Mouse (Mus musculus): Measurements from ENCODE around the gene Cerk.
"Not testable (repeated sequence)": the region's sequence is repeated elsewhere in the genome, so short reads cannot be mapped to it uniquely, and the experiment has no call there.

Cerk gene

DNA sequence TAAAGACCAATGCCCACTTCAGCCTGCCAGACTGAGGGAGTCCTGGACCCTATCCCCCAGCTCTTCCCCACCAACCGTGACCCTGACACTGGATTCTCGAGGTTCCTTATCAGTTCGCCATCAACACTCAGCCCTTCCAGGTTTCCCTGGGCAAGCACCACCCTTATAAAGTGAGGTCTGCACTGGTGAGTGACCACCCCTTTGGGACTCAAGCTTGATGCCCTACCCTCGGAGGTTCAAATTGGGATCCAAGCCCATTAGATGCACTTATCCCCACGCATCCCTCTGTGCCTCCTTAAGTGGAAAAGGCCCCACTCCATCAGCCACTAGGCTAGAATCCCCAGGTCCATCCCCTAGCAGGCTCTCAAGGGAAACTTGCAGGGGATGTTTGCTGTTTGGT lies 1.9 kb downstream of the Cerk start:
- in situ Hi-C loops (cut with MboI; ENCODE audit: low sequenced_read_pairs) = no loop called here

DNA sequence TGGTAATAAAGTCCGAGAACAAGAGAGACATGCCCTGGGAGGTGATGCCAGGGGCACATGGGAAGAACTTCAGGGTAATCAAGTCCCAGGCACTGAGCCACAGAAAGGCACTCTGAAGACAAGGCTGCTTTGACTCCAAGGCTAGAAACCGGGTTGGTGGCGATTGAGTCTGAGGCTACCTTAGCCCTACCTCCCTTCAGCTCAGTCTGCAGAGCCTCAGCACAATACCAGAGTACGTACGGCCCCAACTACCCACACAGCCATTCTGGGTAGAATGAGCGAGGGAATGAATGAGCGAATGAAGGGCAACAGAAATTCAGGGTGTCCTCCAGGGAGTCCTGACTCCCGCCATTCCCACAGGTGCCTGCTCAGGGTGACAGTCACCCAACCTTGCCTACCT lies 2.5 kb downstream of the Cerk start:
- in situ Hi-C loops (cut with MboI; ENCODE audit: low sequenced_read_pairs) = no loop called here

GRCm38 (mm10) chr15:86182646-86183045 lies 3.3 kb downstream of the Cerk start:
- in situ Hi-C loops (cut with MboI; ENCODE audit: low sequenced_read_pairs) = no loop called here

DNA sequence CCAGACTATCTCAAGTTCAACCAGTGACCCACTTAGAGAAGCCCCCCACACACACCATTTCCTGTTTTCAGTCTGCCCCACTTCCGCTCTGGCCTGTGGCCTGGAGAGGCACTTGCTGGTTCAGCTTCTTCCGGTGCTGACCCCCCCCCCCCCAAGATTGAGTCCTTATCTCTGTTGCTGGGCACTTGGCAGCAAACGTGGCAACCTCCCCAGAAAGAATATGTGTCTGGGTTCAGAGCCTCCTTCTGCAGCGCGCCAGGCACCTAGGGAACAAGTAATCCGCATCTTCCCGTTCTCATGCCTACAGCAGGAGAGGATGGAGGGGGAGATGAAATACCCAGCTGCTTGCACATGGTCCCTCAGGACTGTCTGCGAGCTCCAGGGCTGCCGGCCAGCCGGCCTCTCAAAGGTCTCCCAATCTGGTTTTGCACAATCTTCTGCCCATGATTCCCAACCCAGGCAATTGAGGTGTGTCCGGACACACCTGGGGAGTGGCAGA lies 4.0 kb downstream of the Cerk start:
- in situ Hi-C loops (cut with MboI; ENCODE audit: low sequenced_read_pairs) = no loop called here

- in situ Hi-C loops (cut with MboI; ENCODE audit: low sequenced_read_pairs) = not testable (repeated sequence)
These were observed 4.6 kb downstream of the Cerk start for GRCm38 (mm10) chr15:86181321-86181720.

- in situ Hi-C loops (cut with MboI; ENCODE audit: low sequenced_read_pairs) = no loop called here
These were observed 5.5 kb downstream of the Cerk start for GRCm38 (mm10) chr15:86180427-86180826.

DNA sequence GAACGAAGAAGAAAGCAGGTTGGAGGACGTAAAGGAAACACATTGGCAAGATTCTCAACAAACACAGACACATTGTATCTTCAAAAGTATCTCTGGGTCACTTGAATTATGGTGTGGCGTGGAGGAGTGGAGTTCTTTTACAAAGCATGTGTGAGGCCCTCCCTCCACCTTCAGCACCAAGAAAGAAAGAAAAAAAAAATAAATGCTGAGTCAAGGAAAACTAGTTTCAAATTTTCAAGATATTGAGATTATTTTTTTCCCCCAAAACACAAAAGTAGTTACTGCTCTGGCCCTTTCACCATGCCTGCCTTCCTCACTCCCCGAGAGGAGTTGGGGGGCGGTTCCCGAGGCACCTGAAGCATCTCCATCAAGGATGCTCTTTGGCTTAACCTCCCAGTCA lies 7.3 kb downstream of the Cerk start:
- in situ Hi-C loops (cut with MboI; ENCODE audit: low sequenced_read_pairs) = no loop called here

- in situ Hi-C loops (cut with MboI; ENCODE audit: low sequenced_read_pairs) = not testable (repeated sequence)
These were observed 8.2 kb downstream of the Cerk start for GRCm38 (mm10) chr15:86177703-86178251.

- in situ Hi-C loops (cut with MboI; ENCODE audit: low sequenced_read_pairs) = no loop called here
These were observed 8.9 kb downstream of the Cerk start for GRCm38 (mm10) chr15:86176771-86177702.

GRCm38 (mm10) chr15:86176166-86176565 lies 9.8 kb downstream of the Cerk start:
- in situ Hi-C loops (cut with MboI; ENCODE audit: low sequenced_read_pairs) = no loop called here

- in situ Hi-C loops (cut with MboI; ENCODE audit: low sequenced_read_pairs) = no loop called here
These were observed 10.5 kb downstream of the Cerk start for GRCm38 (mm10) chr15:86175253-86176050.

- in situ Hi-C loops (cut with MboI; ENCODE audit: low sequenced_read_pairs) = no loop called here
These were observed 12.6 kb downstream of the Cerk start for GRCm38 (mm10) chr15:86173136-86173985.

DNA sequence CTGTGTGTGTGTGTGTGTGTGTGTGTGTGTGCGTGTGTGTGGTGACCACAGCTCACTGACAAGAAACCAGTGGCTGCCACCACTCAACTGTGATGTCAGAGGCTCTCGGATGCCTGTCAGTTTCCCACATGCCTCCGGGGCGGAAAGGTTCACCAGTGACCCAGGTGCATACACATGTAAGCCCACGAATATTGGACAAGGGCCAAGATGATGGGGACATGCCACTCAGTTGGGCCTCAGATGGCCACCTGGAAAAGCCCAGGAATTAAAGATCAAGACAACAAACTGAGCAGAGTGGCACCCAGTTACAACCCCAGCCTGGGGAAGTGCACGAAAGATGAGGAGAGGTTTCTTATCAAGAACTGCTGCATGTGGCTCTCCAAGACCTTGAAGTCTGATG lies 13.4 kb downstream of the Cerk start:
- in situ Hi-C loops (cut with MboI; ENCODE audit: low sequenced_read_pairs) = no loop called here

DNA sequence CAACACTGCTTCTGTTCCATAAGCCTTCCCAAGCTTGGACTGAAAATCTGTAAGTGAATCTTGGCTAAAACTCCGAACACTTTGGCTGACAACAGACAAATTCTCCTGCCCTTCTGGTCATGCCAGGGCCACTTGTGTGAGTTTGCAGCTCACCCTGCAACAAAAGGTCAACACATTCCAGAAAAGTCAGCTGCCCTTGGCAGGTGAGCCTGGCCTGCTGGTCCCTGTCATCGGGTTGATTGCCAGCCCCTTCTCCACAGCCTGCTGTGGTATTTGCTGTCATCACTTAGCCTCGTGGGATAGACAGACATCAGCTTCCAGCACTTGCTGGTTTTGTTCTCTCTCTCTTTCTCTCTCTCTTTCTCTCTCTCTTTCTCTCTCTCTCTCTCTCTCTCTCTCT lies 13.8 kb downstream of the Cerk start:
- in situ Hi-C loops (cut with MboI; ENCODE audit: low sequenced_read_pairs) = no loop called here

GRCm38 (mm10) chr15:86171316-86171715 lies 14.6 kb downstream of the Cerk start:
- in situ Hi-C loops (cut with MboI; ENCODE audit: low sequenced_read_pairs) = no loop called here

DNA sequence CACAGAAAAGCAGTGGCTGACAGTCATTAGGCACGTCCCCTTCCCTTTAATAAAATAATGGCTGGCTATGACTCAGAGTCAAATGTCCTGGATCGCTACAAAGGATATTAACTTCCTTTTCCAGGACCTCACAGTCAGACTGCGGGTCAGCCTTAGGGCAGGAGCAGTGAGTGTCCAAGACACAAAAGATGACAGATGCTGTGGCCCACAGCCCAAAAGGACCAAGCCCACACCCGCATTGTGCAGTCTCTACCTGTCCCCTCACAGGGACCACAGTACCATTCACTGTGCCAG lies 16.2 kb downstream of the Cerk start:
- in situ Hi-C loops (cut with MboI; ENCODE audit: low sequenced_read_pairs) = no loop called here

DNA sequence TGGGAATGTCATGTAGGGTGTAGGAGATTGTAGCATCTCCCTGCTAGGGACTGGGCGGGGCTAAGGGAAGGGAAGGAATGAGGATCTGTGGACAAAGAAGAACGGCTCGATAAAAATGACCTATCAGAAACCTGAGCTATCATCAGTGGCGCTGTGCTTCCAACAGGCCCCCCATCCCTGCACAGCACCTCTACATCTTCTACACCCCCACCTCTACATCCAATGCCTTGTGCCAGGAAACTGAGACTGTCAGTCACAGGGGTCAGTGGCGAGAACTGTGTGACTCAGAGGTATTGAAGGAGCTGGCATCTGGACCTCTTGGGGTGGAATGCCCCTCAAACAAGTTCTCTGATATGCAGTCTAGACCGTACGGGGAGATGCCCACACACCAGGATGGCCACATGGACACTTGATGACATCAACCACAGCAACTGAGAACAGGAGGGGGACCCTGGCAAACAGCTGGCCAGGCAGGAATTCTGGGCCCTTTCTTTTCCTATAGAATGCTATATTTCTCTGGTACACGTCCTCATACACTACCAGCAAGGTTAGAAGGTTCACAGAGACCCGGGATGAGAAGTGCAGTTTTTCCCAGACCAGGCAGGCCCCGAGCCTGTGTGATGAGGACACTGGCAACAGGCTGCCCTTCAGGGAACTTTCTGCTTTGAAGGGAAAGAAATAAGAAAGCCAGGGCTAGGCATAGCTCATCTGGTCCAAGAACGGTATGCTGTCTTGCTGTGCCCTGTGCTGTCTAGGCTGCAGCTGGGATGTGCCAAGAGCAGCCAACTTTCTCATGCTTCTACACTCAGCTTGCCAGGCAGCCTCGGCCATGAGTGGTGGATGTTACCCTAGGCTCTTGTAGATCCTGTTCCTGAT lies 16.8 kb downstream of the Cerk start:
- in situ Hi-C loops (cut with MboI; ENCODE audit: low sequenced_read_pairs) = no loop called here

DNA sequence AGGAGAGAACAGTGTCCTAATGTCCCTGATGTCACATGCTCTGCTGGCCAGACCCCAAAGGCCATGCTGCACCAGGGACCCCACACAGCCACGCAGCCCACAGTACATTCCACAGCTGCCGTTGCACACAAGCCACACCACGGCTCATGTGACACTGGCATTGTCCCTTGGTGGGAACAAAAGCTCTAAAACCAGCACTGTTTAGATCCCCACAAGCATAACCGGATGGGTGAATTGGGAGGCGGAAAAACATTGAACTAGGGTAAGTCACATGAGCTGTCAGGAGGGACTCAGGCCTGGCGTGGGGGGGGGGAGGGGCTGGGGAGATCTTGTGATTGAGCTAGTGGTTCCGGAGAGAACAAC lies 17.5 kb downstream of the Cerk start:
- in situ Hi-C loops (cut with MboI; ENCODE audit: low sequenced_read_pairs) = no loop called here

GRCm38 (mm10) chr15:86167787-86168504 lies 18.0 kb downstream of the Cerk start:
- in situ Hi-C loops (cut with MboI; ENCODE audit: low sequenced_read_pairs) = no loop called here

All from CH12F3 (cell line).